Mouse (Mus musculus) erythroblast, embryonic 14.5 days (primary cell): ENCODE data around the gene Phlpp1.

Source experiments
- GATA1 ChIP-seq: IDR thresholded peaks from 2 replicates; pipeline ENCODE4 v1.6.1; 2012; ENCODE audit warnings: low read length, inconsistent platforms, mixed read lengths
- TAL1 ChIP-seq: IDR thresholded peaks from 3 replicates; pipeline ENCODE4 v1.6.1; 2012; ENCODE audit warnings: low read length, inconsistent platforms, mixed read lengths

DNA sequence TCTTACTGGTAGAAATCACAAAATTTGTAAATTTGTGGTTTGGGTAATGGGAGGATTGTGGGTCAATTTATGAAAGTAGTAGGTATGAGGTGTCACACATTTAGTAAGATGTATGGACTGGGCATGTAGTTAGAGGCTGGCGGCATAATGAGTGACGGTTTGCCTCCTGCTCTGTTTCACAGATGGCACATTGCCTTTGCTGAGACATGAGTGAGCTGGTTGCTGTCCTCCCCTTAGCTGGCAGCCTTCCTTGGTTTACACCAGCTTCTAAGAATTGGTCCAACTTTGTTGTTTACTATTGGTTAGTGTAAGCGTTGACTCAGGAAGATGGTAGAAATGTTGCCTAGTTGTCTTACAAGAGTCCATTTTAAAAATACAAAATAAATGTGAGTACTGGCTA lies 17.2 kb downstream of the Phlpp1 start:
- TF ChIP-seq TAL1: no peak
- no peak for TF ChIP-seq GATA1
